Mouse (Mus musculus): ENCODE data around the gene Man2c1. TPM values are rescaled to one million over a fixed set of nuclear protein-coding genes. Genes with fewer than 3 reads are reported as not detected.
A peak's percentile ranks its signal among the peaks of the same experiment; 100 is the strongest.

Gene Man2c1
- total RNA-seq, 2 experiments from 2014 or later, result 42.5 to 44.9 TPM

DNA sequence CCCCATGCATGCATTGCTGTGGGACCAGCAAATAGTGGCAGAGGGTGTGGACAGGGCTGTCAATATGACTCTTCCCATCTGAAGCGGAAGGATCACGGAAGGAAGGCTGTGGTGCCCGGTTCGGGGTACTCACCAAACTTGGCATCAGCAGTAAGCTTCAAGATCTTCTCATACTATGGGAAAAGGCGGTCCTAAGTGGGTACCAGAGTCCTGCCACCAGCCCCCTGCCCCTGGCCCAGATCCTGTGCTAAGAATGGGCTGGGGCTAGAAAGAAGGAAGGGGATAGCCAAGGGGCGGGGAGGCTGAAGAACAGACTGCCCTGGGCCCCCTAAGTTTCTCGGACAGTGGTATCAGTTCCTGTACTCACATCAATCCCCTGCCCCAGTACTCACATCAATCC is 25.9 kb downstream of the Man2c1 start:
- intact Hi-C loops (cut with DNase I), result no loop called here
- no peak for DNase-seq

DNA sequence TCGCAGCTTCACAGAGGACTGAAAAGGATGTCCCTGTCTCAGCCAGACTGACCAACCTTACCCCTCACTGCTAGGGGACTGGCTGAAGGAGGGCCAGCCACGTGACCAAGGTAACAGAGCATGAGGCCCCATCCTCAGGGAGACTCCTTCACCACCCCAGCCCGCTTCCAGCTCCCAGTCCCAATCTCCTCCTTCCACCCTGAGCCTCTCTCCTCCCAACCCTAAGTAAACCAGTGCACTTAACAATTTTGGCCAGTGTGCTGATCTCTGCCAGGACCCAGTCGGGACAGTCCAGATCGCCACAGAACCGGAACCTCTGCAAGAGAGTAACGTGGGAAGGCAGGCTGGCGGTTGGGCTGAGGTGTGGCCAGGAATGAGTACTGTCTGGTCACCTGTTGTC is 26.3 kb downstream of the Man2c1 start:
- intact Hi-C loops (cut with DNase I), result no loop called here
- DNase-seq, result no peak

DNA sequence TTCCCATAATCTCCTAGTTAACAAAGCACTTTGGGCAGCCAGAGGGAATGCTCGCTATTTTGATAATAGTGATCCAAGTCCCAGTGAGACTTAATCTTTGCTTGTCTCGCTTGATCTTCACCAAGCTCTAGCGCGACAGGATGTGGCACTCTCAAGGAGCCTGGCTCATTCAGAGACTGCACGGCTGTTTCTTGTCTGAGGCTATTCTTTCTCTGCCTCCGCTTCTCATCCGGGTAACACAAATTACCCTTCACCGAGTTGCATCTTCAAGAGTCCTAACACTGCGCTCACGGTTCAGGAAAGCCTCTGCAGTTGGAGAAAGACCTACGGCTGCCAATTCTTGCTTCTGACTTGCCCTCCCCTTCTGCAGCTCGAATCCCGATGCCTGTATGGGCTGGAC is 27.0 kb downstream of the Man2c1 start:
- no peak for DNase-seq
- intact Hi-C loops (cut with DNase I), result no loop called here

DNA sequence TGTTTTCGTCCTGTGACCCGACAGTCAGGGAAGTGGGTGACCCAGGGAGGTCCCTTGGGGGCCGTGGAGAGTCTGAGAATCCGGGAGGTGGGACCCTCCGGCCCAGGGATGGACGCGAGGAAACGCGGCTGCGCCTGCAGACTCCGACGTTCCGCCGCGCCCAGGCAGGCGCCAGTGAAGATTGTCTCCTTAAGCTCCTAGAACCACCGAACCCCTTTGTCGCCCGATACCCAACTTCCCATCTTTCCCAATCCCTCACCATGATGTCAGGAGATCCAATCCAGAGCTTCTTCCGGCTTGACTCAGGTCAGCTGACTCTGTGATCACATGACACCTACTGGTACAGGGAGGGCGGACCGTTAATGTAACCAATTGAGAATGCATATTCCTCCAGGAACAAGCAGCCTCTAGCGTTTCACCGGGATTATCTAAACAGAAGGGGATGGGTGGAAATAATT is 27.6 kb downstream of the Man2c1 start, which contains the start of gene Commd4:
TSS of gene Commd4 (minus strand) at position 319 of the 458 bp plus-strand sequence.
- intact Hi-C loops (cut with DNase I), result no loop called here
- DNase-seq, result peak; percentile 86

GRCm38 (mm10) chr9:57158506-57158905 is 28.0 kb downstream of the Man2c1 start:
- no peak for DNase-seq
- intact Hi-C loops (cut with DNase I), result no loop called here

- no peak for DNase-seq
- intact Hi-C loops (cut with DNase I), result no loop called here
Observed at GRCm38 (mm10) chr9:57162496-57162895, 32.0 kb downstream of the Man2c1 start.

DNA sequence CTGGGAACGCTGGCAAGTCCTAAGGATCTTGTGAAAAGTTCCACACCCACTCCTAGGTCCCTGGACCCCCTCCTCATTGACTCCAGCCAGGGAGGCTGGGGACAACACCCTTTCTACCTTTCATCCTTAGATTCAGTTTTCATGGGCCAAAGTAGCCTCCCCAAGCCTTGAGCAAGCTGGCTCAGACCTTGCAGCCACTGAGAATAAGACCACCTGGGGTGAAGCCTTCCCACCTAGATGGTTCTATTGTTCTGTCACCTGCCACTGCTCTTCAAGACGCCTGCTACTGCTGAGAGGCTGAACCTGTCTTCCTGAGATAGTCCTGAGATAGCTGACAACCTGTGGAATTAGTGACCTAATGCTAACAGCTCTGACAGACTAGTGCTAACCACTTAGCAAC is 32.6 kb downstream of the Man2c1 start:
- no peak for DNase-seq
- intact Hi-C loops (cut with DNase I), result no loop called here

- intact Hi-C loops (cut with DNase I), result no loop called here
Observed at GRCm38 (mm10) chr9:57166173-57166572, 35.7 kb downstream of the Man2c1 start.

DNA sequence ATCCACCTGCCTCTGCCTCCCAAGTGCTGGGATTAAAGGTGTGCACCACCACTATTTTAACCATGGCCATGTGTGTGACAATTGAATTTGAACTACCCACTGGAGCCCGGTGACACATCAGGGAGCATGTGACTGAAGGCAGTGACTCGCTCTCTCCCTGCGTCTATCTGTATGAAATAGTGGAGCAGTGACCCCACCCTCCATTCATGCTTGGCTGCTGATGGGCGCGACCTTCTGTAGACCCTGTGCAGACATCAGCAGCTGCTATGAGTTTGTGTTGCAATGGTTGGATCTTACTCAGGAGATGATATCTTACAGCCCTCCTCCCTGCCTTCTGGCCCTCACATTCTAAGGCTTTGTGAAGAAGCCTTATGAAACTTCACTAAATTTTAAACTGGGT is 37.9 kb downstream of the Man2c1 start:
- intact Hi-C loops (cut with DNase I), result no loop called here
- no peak for DNase-seq

More at GRCm38 (mm10) chr9:57166173-57166572, 35.7 kb downstream of the Man2c1 start:
- no peak for DNase-seq

Other genes with a start within 250 kb of the Man2c1 start
- gene Snx33, start 202.3 kb upstream of the Man2c1 start, total RNA-seq (2021), result 10 to 100 TPM; 10.0 to 11.1 TPM
- 10 to 100 TPM; 55.1 to 60.7 TPM for gene Imp3, start 193.2 kb upstream of the Man2c1 start, total RNA-seq (2021)
- gene Snupn, start 179.8 kb upstream of the Man2c1 start, total RNA-seq (2021), result 1 to 10 TPM; 9.5 to 9.9 TPM
- 1 to 10 TPM; 8.2 to 8.6 TPM for gene Ptpn9, start 135.8 kb upstream of the Man2c1 start, total RNA-seq (2021)
- 10 to 100 TPM; 31.6 to 40.1 TPM for gene Sin3a, start 58.6 kb upstream of the Man2c1 start, total RNA-seq (2021)
- gene Neil1, start 17.6 kb downstream of the Man2c1 start, total RNA-seq (2021), result 1 to 10 TPM; 5.5 to 6.5 TPM
- gene Commd4, start 27.6 kb downstream of the Man2c1 start, total RNA-seq (2021), result 10 to 100 TPM; 26.6 to 29.6 TPM
- not detected for gene Trcg1, start 105.9 kb downstream of the Man2c1 start, total RNA-seq (2021)
- 10 to 100 TPM in 1 of 2 experiments, 1 to 10 TPM in 1; 9.7 to 13.9 TPM for gene 1700017B05Rik, start 131.9 kb downstream of the Man2c1 start, total RNA-seq (2021)

Measured in heart, postnatal 36 days (tissue).